Comparison of ENCODE assay signal across 28 mouse cellular contexts in genomic region chrX:93928379-93928778, GRCm38 (mm10). TPM values are rescaled to one million over a fixed set of nuclear protein-coding genes. Genes with fewer than 3 reads are reported as not detected.
DNase-seq lines count a peak whose midpoint lies in the region; ATAC-seq and TF ChIP-seq lines count a peak whose summit lies in the region.
"Had no signal": no experiment of that assay in that cellular context is flagged by ENCODE, and none has a peak within 500 bp of the region (broad histone marks: within the 10 kb centered on the region; RNA-seq: fewer than 3 reads in every experiment).

No protein-coding gene starts in this region.

- no peak overlapping the region for H3K4me3 ChIP-seq in kidney, embryonic 14.5 days (ENCODE audit: low read length)
- no peak overlapping the region for H3K4me3 ChIP-seq in liver, embryonic 14.5 days (ENCODE audit: insufficient read depth in 1 of 2, low read depth in 2 of 2, low read length in 2 of 2)
- no peak overlapping the region for H3K4me3 ChIP-seq in stomach, postnatal 0 days (ENCODE audit: low read depth, low read length)
- H3K4me3 ChIP-seq in midbrain, postnatal 0 days (ENCODE audit: low read depth, low read length), result no peak overlapping the region
- H3K4me3 ChIP-seq in midbrain, embryonic 14.5 days (replicated peaks; ENCODE audit: low read depth, low read length), result no peak overlapping the region
- H3K4me3 ChIP-seq: embryonic facial prominence, embryonic 10.5 days; forebrain, embryonic 15.5 days; layer of hippocampus, adult 2 months; limb, embryonic 15.5 days; midbrain, embryonic 10.5 days; neural tube, embryonic 12.5 days had no signal

- no peak for TF ChIP-seq EP300 in liver, embryonic 14.5 days (IDR thresholded peaks at IDR 0.05; ENCODE audit: low read depth)
- no peak for TF ChIP-seq EP300 in stomach, postnatal 0 days (optimal IDR thresholded peaks at IDR 0.05)

- no peak overlapping the region for H3K9ac ChIP-seq in kidney, embryonic 14.5 days (ENCODE audit: low read depth, low read length)
- H3K9ac ChIP-seq in liver, embryonic 14.5 days (replicated peaks), result peak overlapping the region; percentile 23; the same call in 1 of the 2 replicates
- H3K9ac ChIP-seq in stomach, postnatal 0 days (ENCODE audit: low read length), result no peak overlapping the region
- no peak overlapping the region for H3K9ac ChIP-seq in midbrain, postnatal 0 days (replicated peaks; ENCODE audit: low read length, poor library complexity, severe bottlenecking)
- H3K9ac ChIP-seq in midbrain, embryonic 14.5 days (replicated peaks; ENCODE audit: low read length), result no peak overlapping the region
- H3K9ac ChIP-seq: forebrain, embryonic 15.5 days; limb, embryonic 15.5 days; neural tube, embryonic 12.5 days had no signal

- 67% methylated on average over 3 of the region's 3 CpGs for WGBS in kidney, embryonic 14.5 days
- 29% methylated on average over 3 of the region's 3 CpGs for WGBS in liver, embryonic 14.5 days (ENCODE audit: insufficient replicate concordance)
- 61% methylated on average over 3 of the region's 3 CpGs for WGBS in stomach, postnatal 0 days
- 94% methylated on average over 3 of the region's 3 CpGs for WGBS in midbrain, postnatal 0 days
- 84% methylated on average over 3 of the region's 3 CpGs for WGBS in midbrain, embryonic 14.5 days

- peak; percentile 1 to 3 for DNase-seq in kidney, postnatal 36 days
- no peak for DNase-seq in liver, embryonic 14.5 days (ENCODE audit: low read depth in 3 of 3, low spot score in 3 of 3)
- DNase-seq in stomach, postnatal 0 days (ENCODE audit: low spot score), result no peak
- DNase-seq in midbrain, postnatal 0 days (ENCODE audit: low spot score), result no peak
- no peak for DNase-seq in midbrain, embryonic 14.5 days
- DNase-seq: adrenal gland, postnatal 36 days; cerebellum, adult 11-12 months; cerebellum, postnatal 14 days; gastrocnemius, postnatal 36 days; lung, postnatal 14 days; right cerebral cortex, adult 18-20 months; spleen, adult 18-20 months; thymus, adult 18-20 months; thymus, postnatal 4 days had no signal

- no peak for ATAC-seq in kidney, embryonic 14.5 days (ENCODE audit: low FRiP score, low TSS enrichment)
- ATAC-seq in erythroid progenitor cell, adult 5-6 weeks (replicated peaks; ENCODE audit: low FRiP score, poor library complexity, severe bottlenecking), result peak; percentile 47; the same call in 1 of the 2 replicates
- peak; percentile 41; the same call in 1 of the 2 replicates for ATAC-seq in liver, embryonic 14.5 days (ENCODE audit: insufficient read depth)
- ATAC-seq in stomach, postnatal 0 days (ENCODE audit: low FRiP score, low TSS enrichment), result peak; percentile 95
- no peak for ATAC-seq in midbrain, postnatal 0 days (ENCODE audit: low FRiP score)
- ATAC-seq in midbrain, embryonic 14.5 days (ENCODE audit: low FRiP score, low TSS enrichment), result no peak
- no peak for ATAC-seq in inflammation-experienced regulatory T-cells, adult 6 months
- ATAC-seq: forebrain, embryonic 15.5 days had no signal

- no peaks in the 10 kb centered on the region for H3K36me3 ChIP-seq in kidney, embryonic 14.5 days (ENCODE audit: control insufficient read depth, insufficient read depth, low read length)
- H3K36me3 ChIP-seq in liver, embryonic 14.5 days (replicated peaks; ENCODE audit: control insufficient read depth, insufficient read depth, low read depth), result no peaks in the 10 kb centered on the region
- H3K36me3 ChIP-seq in stomach, postnatal 0 days (ENCODE audit: control insufficient read depth, insufficient read depth, low read length), result no peaks in the 10 kb centered on the region
- H3K36me3 ChIP-seq in midbrain, postnatal 0 days (ENCODE audit: insufficient read depth, low read length), result no peaks in the 10 kb centered on the region
- H3K36me3 ChIP-seq in midbrain, embryonic 14.5 days (ENCODE audit: control insufficient read depth, insufficient read depth, low read length), result no peaks in the 10 kb centered on the region
- H3K36me3 ChIP-seq: embryonic facial prominence, embryonic 10.5 days; forebrain, embryonic 15.5 days; limb, embryonic 15.5 days; midbrain, embryonic 10.5 days; neural tube, embryonic 12.5 days had no signal

- H3K4me2 ChIP-seq in kidney, embryonic 14.5 days (replicated peaks; ENCODE audit: low read depth, low read length), result no peak overlapping the region
- peak overlapping the region; percentile 50 for H3K4me2 ChIP-seq in liver, embryonic 14.5 days (ENCODE audit: low read depth)
- no peak overlapping the region for H3K4me2 ChIP-seq in stomach, postnatal 0 days (replicated peaks; ENCODE audit: low read depth)
- no peak overlapping the region for H3K4me2 ChIP-seq in midbrain, postnatal 0 days (ENCODE audit: low read depth, low read length, poor library complexity, severe bottlenecking)
- no peak overlapping the region for H3K4me2 ChIP-seq in midbrain, embryonic 14.5 days (ENCODE audit: low read length)
- H3K4me2 ChIP-seq: forebrain, embryonic 15.5 days; limb, embryonic 15.5 days; neural tube, embryonic 12.5 days had no signal

- no peak overlapping the region for H3K27ac ChIP-seq in kidney, embryonic 14.5 days (ENCODE audit: low read depth, low read length)
- peak overlapping the region; percentile 76 for H3K27ac ChIP-seq in liver, embryonic 14.5 days
- H3K27ac ChIP-seq in stomach, postnatal 0 days (replicated peaks), result no peak overlapping the region
- no peak overlapping the region for H3K27ac ChIP-seq in midbrain, postnatal 0 days (ENCODE audit: low read depth, low read length)
- H3K27ac ChIP-seq in midbrain, embryonic 14.5 days (replicated peaks; ENCODE audit: low read depth, low read length), result no peak overlapping the region
- H3K27ac ChIP-seq: embryonic facial prominence, embryonic 10.5 days; forebrain, embryonic 15.5 days; kidney, postnatal 0 days; layer of hippocampus, adult 2 months; limb, embryonic 15.5 days; midbrain, embryonic 10.5 days; neural tube, embryonic 12.5 days had no signal

- no peak for TF ChIP-seq CTCF in liver, embryonic 14.5 days (IDR thresholded peaks at IDR 0.05; ENCODE audit: low read depth)
- no peak for TF ChIP-seq CTCF in stomach, postnatal 0 days (IDR thresholded peaks at IDR 0.05; ENCODE audit: low read depth)
- no peak for TF ChIP-seq CTCF in midbrain, postnatal 0 days (IDR thresholded peaks at IDR 0.05)

- H3K9me3 ChIP-seq in kidney, embryonic 14.5 days (ENCODE audit: control insufficient read depth, low read length), result no peaks in the 10 kb centered on the region
- H3K9me3 ChIP-seq in liver, embryonic 14.5 days (ENCODE audit: control insufficient read depth, low read length), result no peaks in the 10 kb centered on the region
- no peaks in the 10 kb centered on the region for H3K9me3 ChIP-seq in stomach, postnatal 0 days (ENCODE audit: control insufficient read depth, low read length)
- H3K9me3 ChIP-seq in midbrain, postnatal 0 days (ENCODE audit: low read length), result no peaks in the 10 kb centered on the region
- no peaks in the 10 kb centered on the region for H3K9me3 ChIP-seq in midbrain, embryonic 14.5 days (ENCODE audit: control insufficient read depth, low read length)
- H3K9me3 ChIP-seq: embryonic facial prominence, embryonic 10.5 days; forebrain, embryonic 15.5 days; limb, embryonic 15.5 days; midbrain, embryonic 10.5 days; neural tube, embryonic 12.5 days had no signal

- no peaks in the 10 kb centered on the region; the same call in 1 of the 2 replicates for H3K27me3 ChIP-seq in kidney, embryonic 14.5 days (ENCODE audit: control insufficient read depth, insufficient read depth, low read length)
- no peaks in the 10 kb centered on the region for H3K27me3 ChIP-seq in liver, embryonic 14.5 days (ENCODE audit: control insufficient read depth, insufficient read depth, low read length)
- no peaks in the 10 kb centered on the region for H3K27me3 ChIP-seq in stomach, postnatal 0 days (ENCODE audit: control insufficient read depth, insufficient read depth, low read length)
- H3K27me3 ChIP-seq in midbrain, postnatal 0 days (ENCODE audit: insufficient read depth, low read length), result no peaks in the 10 kb centered on the region; the same call in 1 of the 2 replicates
- H3K27me3 ChIP-seq in midbrain, embryonic 14.5 days (ENCODE audit: control insufficient read depth, insufficient read depth, low read length), result no peaks in the 10 kb centered on the region
- H3K27me3 ChIP-seq: forebrain, embryonic 15.5 days; limb, embryonic 15.5 days; neural tube, embryonic 12.5 days had no signal

- no peaks in the 10 kb centered on the region for H3K4me1 ChIP-seq in kidney, embryonic 14.5 days (ENCODE audit: control insufficient read depth, insufficient read depth, low read length)
- H3K4me1 ChIP-seq in liver, embryonic 14.5 days (replicated peaks; ENCODE audit: control insufficient read depth in 2 of 2, insufficient read depth in 2 of 2, low read length in 1 of 2), result peaks cover 26 to 27% of the 10 kb centered on the region in 2 experiments
- no peaks in the 10 kb centered on the region for H3K4me1 ChIP-seq in stomach, postnatal 0 days (replicated peaks; ENCODE audit: control insufficient read depth, insufficient read depth)
- H3K4me1 ChIP-seq in midbrain, postnatal 0 days (ENCODE audit: insufficient read depth, low read length), result no peaks in the 10 kb centered on the region
- H3K4me1 ChIP-seq in midbrain, embryonic 14.5 days (ENCODE audit: control insufficient read depth, insufficient read depth, low read length), result no peaks in the 10 kb centered on the region
- H3K4me1 ChIP-seq: embryonic facial prominence, embryonic 10.5 days; forebrain, embryonic 15.5 days; limb, embryonic 15.5 days; midbrain, embryonic 10.5 days; neural tube, embryonic 12.5 days had no signal

RNA-seq across cellular contexts. Expression of gene AU015836, which starts 40.1 kb away (rescaled TPM):
- polyA plus RNA-seq in kidney, embryonic 14.5 days (2014; fragmentation: Nextera tagmentation; extraction: Ambion mirVana), result 0.15 TPM in 1 of 2 replicates, not detected in the other
- total RNA-seq in erythroid progenitor cell, adult 5-6 weeks (2015; ENCODE audit: low replicate concordance), result not detected in 2 replicates
- total RNA-seq in erythroid progenitor cell, adult 5-6 weeks (2017; ENCODE audit: low replicate concordance), result not detected in 2 replicates
- polyA plus RNA-seq in liver, embryonic 14.5 days (2012; rRNA removed), result 1.3 and 1.6 TPM in 2 replicates
- 0.47 and 0.71 TPM in 2 replicates for polyA plus RNA-seq in liver, embryonic 14.5 days (2014; fragmentation: Nextera tagmentation; extraction: Ambion mirVana)
- polyA plus RNA-seq in stomach, postnatal 0 days (2015; fragmentation: Nextera tagmentation; extraction: Ambion mirVana), result 0.06 and 0.15 TPM in 2 replicates
- not detected in 2 replicates for total RNA-seq in midbrain, postnatal 0 days (2014; rRNA removed)
- polyA plus RNA-seq in midbrain, postnatal 0 days (2015; fragmentation: Nextera tagmentation; extraction: Ambion mirVana), result not detected in 2 replicates
- polyA plus RNA-seq in midbrain, embryonic 14.5 days (2014; fragmentation: Nextera tagmentation; extraction: Ambion mirVana), result not detected in 2 replicates
- not detected for polyA plus RNA-seq in inflammation-experienced regulatory T-cells, adult 6 months (2017; shearing (Covaris generic))
- total RNA-seq: adrenal gland, postnatal 36 days; gastrocnemius, postnatal 36 days; layer of hippocampus, adult 2 months; left cerebral cortex, adult 18-20 months; left cerebral cortex, postnatal 36 days had no signal
- polyA plus RNA-seq: embryonic facial prominence, embryonic 10.5 days; forebrain, embryonic 15.5 days; heart, embryonic 16.5 days; hindbrain, embryonic 11.5 days; neural tube, embryonic 12.5 days had no signal

Comparison
In these comparisons a context has a peak if more than half of its experiments do, and no peak if none do; other contexts are left out.
1. DNase-seq: peak in kidney, postnatal 36 days (2 of 2); none in liver, embryonic 14.5 days (0 of 3), stomach, postnatal 0 days (single experiment), midbrain, postnatal 0 days (single experiment) and midbrain, embryonic 14.5 days (single experiment).
2. ATAC-seq: peak in erythroid progenitor cell, adult 5-6 weeks (single experiment), liver, embryonic 14.5 days (single experiment) and stomach, postnatal 0 days (single experiment); none in kidney, embryonic 14.5 days (single experiment), midbrain, postnatal 0 days (single experiment), midbrain, embryonic 14.5 days (single experiment) and inflammation-experienced regulatory T-cells, adult 6 months (single experiment).